Mouse (Mus musculus) layer of hippocampus, postnatal 36 days (tissue): ENCODE data around the gene Znrf3. TPM values are rescaled to one million over a fixed set of nuclear protein-coding genes. Genes with fewer than 3 reads are reported as not detected.

Source experiments
- DNase-seq, 2 experiments: peaks; one replicate each; pipeline ENCODE4 v3.0.0; 2022
- total RNA-seq, 2 experiments: library from RNA; stranded (reverse); gene quantifications; 2 replicates each; pipeline ENCODE4 v1.2.3; 2021

Gene Znrf3
- total RNA-seq, 2 experiments from 2014 or later: 19.1 to 20.7 TPM

GRCm38 (mm10) chr11:5265764-5266163 lies 178.9 kb downstream of the Znrf3 start:
- DNase-seq: no peak

DNA sequence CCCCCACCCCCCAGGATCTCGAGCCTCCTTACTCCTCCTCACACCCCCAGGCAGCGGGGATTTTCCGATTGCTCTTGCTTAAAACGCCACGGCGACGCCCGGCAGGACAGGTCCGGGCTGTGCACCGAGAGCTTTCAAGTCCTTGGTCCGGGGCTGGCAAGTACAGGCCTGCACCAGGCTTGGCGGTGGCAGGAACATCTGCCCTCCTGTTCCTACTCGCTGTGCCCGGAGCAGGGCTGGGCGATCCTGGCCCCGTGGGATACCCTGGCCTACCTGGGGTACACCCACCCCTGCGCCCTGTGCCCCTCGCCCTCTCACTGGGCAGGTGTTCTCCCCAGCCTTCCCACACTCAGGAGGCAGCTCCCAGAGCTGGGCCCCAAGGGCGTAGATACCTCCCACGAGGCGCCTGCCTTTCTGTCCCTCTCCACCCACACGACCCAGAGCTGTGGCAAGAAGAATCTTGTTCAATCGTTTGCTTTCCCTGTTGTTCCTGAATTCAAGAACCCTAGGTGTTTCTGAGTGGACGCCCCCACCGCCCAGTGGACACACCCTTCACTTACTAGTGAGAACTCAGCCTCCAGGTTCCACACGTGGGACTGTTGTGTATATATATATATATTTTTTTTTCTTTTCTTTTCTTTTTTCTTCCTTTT lies 181.4 kb downstream of the Znrf3 start:
- DNase-seq: no peak

GRCm38 (mm10) chr11:5261508-5262392 lies 182.9 kb downstream of the Znrf3 start, which contains the start of gene Kremen1:
Kremen1 (minus strand) TSS chr11:5261558.
- DNase-seq: peak; percentile 89

GRCm38 (mm10) chr11:5260942-5261459 lies 183.6 kb downstream of the Znrf3 start:
- DNase-seq: no peak

GRCm38 (mm10) chr11:5259944-5260598 lies 184.6 kb downstream of the Znrf3 start:
- DNase-seq: no peak

DNA sequence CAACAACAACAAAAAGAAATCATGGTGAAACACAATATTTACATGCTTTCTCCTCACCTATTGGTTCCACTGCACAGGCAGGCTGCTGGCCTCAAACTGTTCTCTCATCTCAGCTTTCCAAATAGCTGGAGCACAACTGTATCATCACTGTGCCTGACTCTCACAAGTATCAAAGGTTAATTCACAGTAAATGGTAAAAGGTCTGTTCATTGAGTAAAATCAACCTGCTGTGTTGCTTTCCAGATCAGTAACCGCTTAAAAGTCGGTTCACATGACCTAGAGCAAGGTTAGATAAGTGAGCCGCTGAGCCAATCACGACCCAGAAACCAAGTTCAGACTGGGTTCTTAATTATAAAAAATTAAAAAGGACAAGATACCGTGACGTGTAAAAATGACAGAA lies 186.6 kb downstream of the Znrf3 start:
- DNase-seq: no peak

- DNase-seq: no peak
These were observed 187.3 kb downstream of the Znrf3 start for GRCm38 (mm10) chr11:5257151-5257862.

- peak in 1 of 2 experiments; percentile 33 for DNase-seq
These were observed 189.1 kb downstream of the Znrf3 start for GRCm38 (mm10) chr11:5255509-5256014.

GRCm38 (mm10) chr11:5254016-5254415 lies 190.6 kb downstream of the Znrf3 start:
- no peak for DNase-seq

- no peak for DNase-seq
These were observed 191.1 kb downstream of the Znrf3 start for GRCm38 (mm10) chr11:5253528-5253927.

DNA sequence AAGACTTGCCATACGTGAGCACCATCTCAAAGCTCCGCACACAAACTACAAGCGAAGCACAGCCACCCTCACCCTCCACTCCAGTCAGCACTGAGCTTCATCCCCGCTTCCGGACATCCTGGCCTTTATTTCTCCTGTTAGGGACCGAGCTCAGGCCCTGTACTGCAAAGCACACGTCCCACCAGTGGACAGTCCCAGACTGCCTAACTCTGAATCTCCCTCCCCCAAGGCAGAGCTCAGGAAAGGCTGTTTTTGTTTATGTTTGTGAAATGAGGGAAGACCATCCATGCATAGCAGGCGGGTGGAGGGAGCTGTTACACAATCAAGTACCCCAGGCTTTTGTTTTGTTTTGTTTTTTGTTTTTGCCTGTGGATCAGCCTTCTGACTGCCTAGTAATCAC lies 191.9 kb downstream of the Znrf3 start:
- DNase-seq: no peak

- DNase-seq: no peak
These were observed 193.5 kb downstream of the Znrf3 start for GRCm38 (mm10) chr11:5251112-5251511.

DNA sequence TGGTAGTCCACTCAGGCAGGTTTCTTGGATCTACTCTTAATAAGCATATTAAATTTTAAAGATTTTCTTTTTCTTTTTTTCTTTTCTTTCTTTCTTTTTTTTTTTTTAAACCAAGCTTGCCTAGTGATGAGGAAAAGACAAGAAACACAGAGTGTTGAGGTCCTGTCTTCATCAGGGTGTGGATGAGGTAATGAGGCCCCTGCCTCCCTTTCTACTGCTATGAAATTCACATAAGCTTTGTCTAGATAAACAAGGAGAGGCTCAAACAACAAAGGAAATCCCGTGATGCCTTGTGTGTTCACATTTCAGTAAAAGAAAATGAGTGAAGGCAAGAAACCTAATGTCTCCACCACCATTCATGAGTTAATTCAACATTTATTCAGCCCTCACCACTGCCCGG lies 196.4 kb downstream of the Znrf3 start:
- no peak for DNase-seq

GRCm38 (mm10) chr11:5245431-5245830 lies 199.2 kb downstream of the Znrf3 start:
- no peak for DNase-seq

DNA sequence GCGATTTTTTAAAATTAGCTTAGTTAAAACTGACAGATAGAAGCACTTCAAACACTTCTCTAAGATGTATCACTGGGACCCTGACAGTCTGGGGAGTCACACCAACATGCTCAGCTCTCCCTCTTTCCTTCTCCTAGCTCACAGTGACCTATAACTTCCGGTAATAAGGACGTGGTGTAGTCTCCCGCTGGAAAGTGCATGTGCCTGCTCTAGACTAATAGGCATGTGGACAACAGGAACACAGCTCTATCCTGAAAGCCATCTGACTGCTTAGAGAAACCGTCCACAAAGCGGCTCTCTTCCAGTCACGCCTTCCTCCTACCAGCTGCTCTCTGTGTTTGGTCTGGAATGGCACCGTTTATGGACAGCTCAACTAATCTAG lies 199.9 kb downstream of the Znrf3 start:
- DNase-seq: no peak

GRCm38 (mm10) chr11:5243812-5244748 lies 200.6 kb downstream of the Znrf3 start:
- peak; percentile 60 to 65 for DNase-seq

DNA sequence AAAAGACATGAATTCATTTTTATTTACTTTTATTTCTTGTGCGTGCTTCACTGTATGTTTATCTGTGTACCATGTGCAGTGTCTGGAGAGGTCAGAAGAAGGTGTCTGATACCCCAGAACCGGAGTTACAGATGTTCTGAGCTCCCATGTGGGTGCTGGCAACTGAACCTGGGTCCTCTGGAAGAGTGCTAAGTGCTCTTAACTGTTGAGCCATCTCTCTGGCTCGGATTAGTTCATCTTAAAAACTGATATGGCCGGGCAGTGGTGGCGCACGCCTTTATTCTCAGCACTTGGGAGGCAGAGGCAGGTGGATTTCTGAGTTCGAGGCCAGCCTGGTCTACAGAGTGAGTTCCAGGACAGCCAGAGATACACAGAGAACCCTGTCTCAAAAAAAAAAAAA lies 201.4 kb downstream of the Znrf3 start:
- no peak for DNase-seq

GRCm38 (mm10) chr11:5242158-5242557 lies 202.5 kb downstream of the Znrf3 start:
- DNase-seq: no peak

GRCm38 (mm10) chr11:5239706-5240690 lies 204.6 kb downstream of the Znrf3 start:
- DNase-seq: no peak
